Comparison of ENCODE assay signal across 24 mouse cellular contexts in the genomic region with DNA sequence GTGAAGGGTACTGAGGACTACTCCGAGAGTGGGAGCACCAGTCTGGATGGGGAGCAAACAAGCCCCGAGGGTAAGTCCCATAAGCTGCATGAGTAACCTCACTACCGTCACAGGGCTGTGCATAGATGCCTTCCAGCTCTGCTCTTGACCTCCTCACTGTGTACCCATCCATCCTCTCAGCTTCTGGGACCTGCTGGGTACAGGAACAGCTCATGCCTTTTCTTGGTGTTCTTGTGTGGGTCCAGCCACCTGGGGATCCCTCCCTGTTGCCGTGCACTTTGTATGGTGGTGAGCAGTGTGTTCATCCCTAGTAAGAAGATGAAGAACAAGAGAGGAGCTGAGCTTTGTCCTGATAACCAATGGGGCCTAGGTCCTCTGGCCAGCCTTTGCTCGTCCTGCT. TPM values are rescaled to one million over a fixed set of nuclear protein-coding genes. Genes with fewer than 3 reads are reported as not detected.
A peak's percentile ranks its signal among the peaks of the same experiment; 100 is the strongest.
DNase-seq lines count a peak whose midpoint lies in the region; ATAC-seq lines count a peak whose summit lies in the region.
"Had no signal": no experiment of that assay in that cellular context is flagged by ENCODE, and none has a peak within 500 bp of the region (broad histone marks: within the 10 kb centered on the region; RNA-seq: fewer than 3 reads in every experiment).

No protein-coding gene starts in this region.

- 94% methylated on average over 5 of the region's 5 CpGs for WGBS in midbrain, embryonic 10.5 days
- 94% methylated on average over 5 of the region's 5 CpGs for WGBS in midbrain, embryonic 13.5 days

- no peak overlapping the region for H3K27ac ChIP-seq in midbrain, embryonic 10.5 days (replicated peaks)
- no peak overlapping the region for H3K27ac ChIP-seq in midbrain, embryonic 13.5 days
- H3K27ac ChIP-seq: embryonic facial prominence, embryonic 12.5 days; forebrain, embryonic 13.5 days; forebrain, embryonic 15.5 days had no signal

- intact Hi-C loops in heart, postnatal 36 days (cut with DNase I) = no loop called here

- no peak overlapping the region for H3K4me2 ChIP-seq in midbrain, embryonic 13.5 days (replicated peaks)
- H3K4me2 ChIP-seq: embryonic facial prominence, embryonic 12.5 days; forebrain, embryonic 13.5 days; forebrain, embryonic 15.5 days had no signal

- H3K36me3 ChIP-seq in midbrain, embryonic 10.5 days = peaks cover 64% of the 10 kb centered on the region
- H3K36me3 ChIP-seq in midbrain, embryonic 13.5 days = peaks cover 60% of the 10 kb centered on the region
- H3K36me3 ChIP-seq: G1E had no signal

- ATAC-seq in midbrain, embryonic 13.5 days = no peak
- ATAC-seq: activated CD4-positive, CD25-positive, alpha-beta regulatory T cell, adult 4 months; CD4-positive, CD25-positive, alpha-beta regulatory T cell, adult 4 months; forebrain, embryonic 13.5 days; forebrain, embryonic 15.5 days; forebrain, postnatal 0 days; Patski had no signal

- no peaks in the 10 kb centered on the region for H3K4me1 ChIP-seq in midbrain, embryonic 10.5 days
- peaks cover 7% of the 10 kb centered on the region; the same call in 1 of the 2 replicates for H3K4me1 ChIP-seq in midbrain, embryonic 13.5 days (replicated peaks)
- H3K4me1 ChIP-seq: embryonic facial prominence, embryonic 12.5 days; forebrain, embryonic 15.5 days had no signal

- no peaks in the 10 kb centered on the region for H3K27me3 ChIP-seq in midbrain, embryonic 10.5 days (ENCODE audit: low read depth, poor library complexity, severe bottlenecking)
- H3K27me3 ChIP-seq in midbrain, embryonic 13.5 days = no peaks in the 10 kb centered on the region
- H3K27me3 ChIP-seq: CH12.LX; embryonic facial prominence, embryonic 12.5 days; forebrain, embryonic 13.5 days; forebrain, embryonic 15.5 days; Patski had no signal

- DNase-seq in cerebellum, adult 9-11 months = peak; percentile 6
- no peak for DNase-seq in cerebellum, adult 11-12 months
- peak; percentile 79 for DNase-seq in heart, adult 11 months
- DNase-seq in heart, postnatal 36 days = no peak
- DNase-seq in midbrain, embryonic 10.5 days (ENCODE audit: low spot score) = peak; percentile 5
- no peak for DNase-seq in adrenal gland, postnatal 36 days
- DNase-seq: adrenal gland, adult 8-10 months; adrenal gland, postnatal 14 days; B cell, adult 2 months; cerebellum, adult 11 months; cerebellum, adult 2 months; cerebellum, postnatal 14 days; embryo, embryonic 11 days; forebrain, postnatal 0 days had no signal

- H3K4me3 ChIP-seq in midbrain, embryonic 10.5 days = no peak overlapping the region
- no peak overlapping the region for H3K4me3 ChIP-seq in midbrain, embryonic 13.5 days (replicated peaks)
- H3K4me3 ChIP-seq: embryonic facial prominence, embryonic 12.5 days; forebrain, embryonic 13.5 days; forebrain, embryonic 15.5 days had no signal

- H3K9me3 ChIP-seq in midbrain, embryonic 10.5 days (replicated peaks) = no peaks in the 10 kb centered on the region
- no peaks in the 10 kb centered on the region for H3K9me3 ChIP-seq in midbrain, embryonic 13.5 days
- H3K9me3 ChIP-seq: embryonic facial prominence, embryonic 12.5 days; forebrain, embryonic 13.5 days; forebrain, embryonic 15.5 days; G1E had no signal

- no peak overlapping the region for H3K9ac ChIP-seq in midbrain, embryonic 13.5 days (replicated peaks)
- H3K9ac ChIP-seq: embryonic facial prominence, embryonic 12.5 days; forebrain, embryonic 13.5 days; forebrain, embryonic 15.5 days; forebrain, postnatal 0 days had no signal

RNA-seq across cellular contexts. Expression of gene Krba1, which starts 8.7 kb away (rescaled TPM):
- 10 to 100 TPM; 17.7 to 21.5 TPM for total RNA-seq in heart, postnatal 36 days (2021)
- polyA plus RNA-seq in midbrain, embryonic 10.5 days (2016; fragmentation: Nextera tagmentation; extraction: Ambion mirVana) = 20.4 and 24.4 TPM in 2 replicates
- 28.7 and 29.0 TPM in 2 replicates for polyA plus RNA-seq in midbrain, embryonic 13.5 days (2015; fragmentation: Nextera tagmentation; extraction: Ambion mirVana)
- 10 to 100 TPM; 19.2 to 37.3 TPM for total RNA-seq in adrenal gland, postnatal 36 days (2021)
- polyA plus RNA-seq: G1E had no signal

RNA-seq across cellular contexts. Expression of gene Zfp467, which starts 41.6 kb away (rescaled TPM):
- total RNA-seq in heart, postnatal 36 days (2021) = 10 to 100 TPM; 10.8 to 15.4 TPM
- 10.1 and 13.6 TPM in 2 replicates for polyA plus RNA-seq in midbrain, embryonic 10.5 days (2016; fragmentation: Nextera tagmentation; extraction: Ambion mirVana)
- 23.6 and 24.3 TPM in 2 replicates for polyA plus RNA-seq in midbrain, embryonic 13.5 days (2015; fragmentation: Nextera tagmentation; extraction: Ambion mirVana)
- 10 to 100 TPM; 31.2 to 62.6 TPM for total RNA-seq in adrenal gland, postnatal 36 days (2021)

RNA-seq across cellular contexts. Expression of gene Sspo, which starts 44.0 kb away (rescaled TPM):
- under 1 TPM; 0.41 to 0.53 TPM for total RNA-seq in heart, postnatal 36 days (2021)
- polyA plus RNA-seq in midbrain, embryonic 10.5 days (2016; fragmentation: Nextera tagmentation; extraction: Ambion mirVana) = 0.07 and 0.21 TPM in 2 replicates
- polyA plus RNA-seq in midbrain, embryonic 13.5 days (2015; fragmentation: Nextera tagmentation; extraction: Ambion mirVana) = 0.18 and 0.22 TPM in 2 replicates
- 1 to 10 TPM; 1.9 to 2.4 TPM for total RNA-seq in adrenal gland, postnatal 36 days (2021)
- total RNA-seq: common myeloid progenitor, adult 5-6 weeks had no signal
- polyA plus RNA-seq: G1E had no signal

Comparison
In these comparisons a context has a peak if more than half of its experiments do, and no peak if none do; other contexts are left out.
1. DNase-seq: peak in cerebellum, adult 9-11 months (single experiment), heart, adult 11 months (single experiment) and midbrain, embryonic 10.5 days (single experiment); none in cerebellum, adult 11-12 months (single experiment), heart, postnatal 36 days (0 of 2) and adrenal gland, postnatal 36 days (0 of 2).